Mouse (Mus musculus): ENCODE measurements at regions not wholly inside any gene's neighbourhood (a gene's known extent, or its start where the extent isn't known, plus 50 kb on each side); places are given as distances from the start of the nearest gene placed in this dataset.

GRCm38 (mm10) chr1:23162766-23163165 is 60.7 kb upstream of the 4933415F23Rik start:
- no peak for TF ChIP-seq CTCF (IDR thresholded peaks at IDR 0.05; ENCODE audit: low read depth, low read length)
- TF ChIP-seq GATA1 (IDR thresholded peaks at IDR 0.05; ENCODE audit: borderline replicate concordance, low read length) = no peak
- no peak for TF ChIP-seq GATA2 (IDR thresholded peaks at IDR 0.05; ENCODE audit: borderline replicate concordance, low read depth, low read length)

Measured in G1E (cell line).